Mouse (Mus musculus) ovary, postnatal 14 days (tissue): ENCODE data around the gene Zmym1.
"Not testable (repeated sequence)": the region's sequence is repeated elsewhere in the genome, so short reads cannot be mapped to it uniquely, and the experiment has no call there.

Experiments
- DNase-seq: peaks from one replicate; pipeline ENCODE4 v3.0.0; 2022; ENCODE audit warnings: low spot score

Gene Zmym1

GRCm38 (mm10) chr4:127060585-127061290, at the start of gene Zmym1:
TSS of gene Zmym1 (minus strand) at chr4:127061152.
- DNase-seq = peak; percentile 86

DNA sequence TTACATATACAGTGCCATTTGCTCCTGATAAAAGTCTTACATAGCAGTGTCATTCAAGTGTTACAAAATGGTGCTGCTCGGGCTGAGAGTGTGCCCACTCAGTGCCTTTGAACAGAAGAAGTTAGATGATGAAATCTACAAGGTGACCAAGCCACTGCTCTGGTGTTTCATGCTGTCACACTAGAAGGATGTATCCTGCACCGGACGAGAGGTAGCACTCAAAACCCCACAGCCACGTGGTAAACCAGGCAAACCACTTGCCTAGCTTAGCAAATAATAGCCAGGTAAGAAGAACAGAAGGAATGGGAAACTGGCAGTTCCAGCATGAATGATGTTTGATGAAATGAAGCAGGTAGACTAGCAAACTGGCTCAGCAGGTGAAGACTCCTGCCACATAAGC, 49.6 kb upstream of the Zmym1 start:
- no peak for DNase-seq

GRCm38 (mm10) chr4:127107566-127107965, 46.6 kb upstream of the Zmym1 start:
- DNase-seq = no peak

- not testable (repeated sequence) for DNase-seq
Observed at GRCm38 (mm10) chr4:127099552-127099951, 38.6 kb upstream of the Zmym1 start.

- no peak for DNase-seq
Observed at GRCm38 (mm10) chr4:127095090-127095489, 34.1 kb upstream of the Zmym1 start.

- DNase-seq = no peak
Observed at GRCm38 (mm10) chr4:127091188-127091587, 30.2 kb upstream of the Zmym1 start.

GRCm38 (mm10) chr4:127085761-127086160, 24.8 kb upstream of the Zmym1 start:
- DNase-seq = no peak

GRCm38 (mm10) chr4:127083131-127083530, 22.2 kb upstream of the Zmym1 start:
- no peak for DNase-seq

GRCm38 (mm10) chr4:127080806-127081205, 19.9 kb upstream of the Zmym1 start:
- DNase-seq = no peak

- peak; percentile 90 for DNase-seq
Observed at GRCm38 (mm10) chr4:127076875-127077548, 16.1 kb upstream of the Zmym1 start, which contains the start of gene Zmym6. TSS of gene Zmym6 (plus strand) at chr4:127077383.

- no peak for DNase-seq
Observed at GRCm38 (mm10) chr4:127074915-127075314, 14.0 kb upstream of the Zmym1 start.

DNA sequence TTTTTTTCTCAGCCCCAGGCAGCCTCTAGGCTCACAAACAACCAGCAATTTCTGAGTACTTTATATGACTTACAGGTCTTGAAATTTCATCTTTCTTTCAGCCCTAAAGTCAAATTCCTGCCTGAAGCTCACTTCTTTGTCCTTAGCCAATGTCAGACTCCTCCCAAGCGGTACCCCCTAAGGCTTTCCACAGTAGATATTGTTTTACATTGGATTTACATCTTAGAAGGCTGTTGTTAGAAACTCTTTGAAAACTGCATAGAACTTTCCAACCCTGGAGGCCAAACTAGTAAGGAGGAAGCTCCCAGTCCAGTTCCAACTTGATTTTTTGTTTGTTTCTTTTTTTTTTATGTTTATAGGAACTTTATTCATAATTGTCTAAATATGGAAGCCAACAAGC, 3.1 kb upstream of the Zmym1 start:
- DNase-seq = no peak

DNA sequence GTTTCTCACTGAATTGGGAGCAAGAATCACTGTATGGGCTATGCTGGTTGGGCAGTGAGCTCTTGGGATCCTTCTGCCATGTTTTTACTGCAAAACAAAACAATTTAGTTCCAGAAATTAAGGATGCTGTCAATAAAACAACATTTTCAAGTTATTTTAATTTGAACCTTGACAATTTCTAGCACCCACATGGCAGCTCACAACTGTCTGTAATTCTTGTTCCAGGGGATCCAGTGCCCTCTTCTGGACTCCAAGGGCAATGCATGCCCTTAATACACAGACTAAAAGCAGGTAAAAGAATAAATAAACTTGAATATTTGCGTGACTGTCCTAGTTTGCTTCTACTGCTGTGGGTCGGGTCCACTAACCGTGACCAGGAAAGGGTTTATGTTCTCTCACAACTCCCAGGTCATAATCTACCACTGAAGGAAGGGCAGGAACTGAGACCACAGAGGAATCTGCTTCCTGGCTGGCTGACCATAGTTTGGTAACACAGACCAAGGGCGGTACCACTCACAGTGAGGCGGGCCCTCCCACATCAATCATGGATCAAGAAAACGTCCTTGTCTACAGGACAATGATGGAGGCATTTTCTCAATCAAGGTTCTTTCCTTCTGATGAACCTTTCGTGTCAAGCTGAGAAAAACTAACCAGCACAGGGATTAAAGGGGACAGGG, 6.3 kb downstream of the Zmym1 start:
- no peak for DNase-seq

DNA sequence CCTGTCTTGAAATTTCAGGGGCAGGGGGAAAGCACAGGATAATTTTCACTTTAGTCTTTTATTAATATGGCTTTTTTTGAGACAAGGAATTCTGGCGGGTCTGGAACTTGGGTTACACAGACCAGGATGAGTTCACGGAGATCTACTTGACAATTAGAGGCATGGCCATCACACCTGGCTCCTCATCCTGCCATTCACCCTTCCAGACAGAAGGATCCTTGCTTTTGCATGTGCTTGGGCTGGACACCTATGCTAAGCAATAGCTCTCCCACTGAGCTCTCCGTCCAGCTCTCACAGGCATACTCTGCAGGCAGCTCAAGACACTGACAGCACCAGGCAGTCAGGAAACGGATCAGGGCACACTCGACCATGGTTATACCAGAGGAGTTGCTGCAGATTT, 7.9 kb downstream of the Zmym1 start:
- no peak for DNase-seq

DNA sequence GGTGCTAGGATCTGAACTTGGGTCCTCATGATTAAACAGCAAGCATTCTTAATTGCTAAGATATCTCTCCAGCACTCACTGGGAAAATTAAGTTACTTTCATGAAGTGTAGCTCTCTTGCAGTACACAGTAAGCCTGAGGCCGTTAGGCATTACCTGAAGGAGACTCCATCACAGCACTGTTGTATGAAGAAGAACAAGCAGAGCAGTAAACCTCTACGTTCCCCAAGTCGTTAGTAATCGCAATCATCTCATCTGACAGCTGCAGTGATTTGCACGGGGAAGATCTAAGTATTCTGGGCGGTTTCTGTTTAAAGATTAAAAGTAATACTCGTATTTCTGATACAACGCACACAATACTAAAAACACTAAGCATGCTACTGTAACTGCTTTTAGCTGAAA, 9.8 kb downstream of the Zmym1 start:
- DNase-seq = no peak

DNA sequence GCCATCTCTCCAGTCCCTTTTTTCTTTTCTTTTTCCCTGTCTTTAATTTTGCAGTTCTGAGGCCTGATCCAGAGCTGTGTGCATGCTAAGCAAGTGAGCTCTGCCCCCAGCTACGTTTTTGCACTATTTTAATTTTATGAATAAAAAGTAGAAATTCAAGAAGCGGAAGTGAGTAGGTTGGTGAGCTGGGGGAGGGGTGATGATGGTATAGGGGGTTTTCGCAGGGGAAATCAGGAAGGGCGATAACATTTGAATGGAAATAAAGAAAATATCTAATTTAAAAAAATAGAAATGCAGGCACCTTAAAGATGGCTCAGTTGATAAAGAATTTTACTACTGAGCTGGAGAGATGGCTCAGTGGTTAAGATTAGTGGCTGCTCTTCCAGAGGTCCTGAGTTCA, 17.4 kb downstream of the Zmym1 start:
- DNase-seq = no peak

GRCm38 (mm10) chr4:127039871-127040483, 21.0 kb downstream of the Zmym1 start:
- DNase-seq = no peak

GRCm38 (mm10) chr4:127038828-127039349, 22.1 kb downstream of the Zmym1 start:
- no peak for DNase-seq

DNA sequence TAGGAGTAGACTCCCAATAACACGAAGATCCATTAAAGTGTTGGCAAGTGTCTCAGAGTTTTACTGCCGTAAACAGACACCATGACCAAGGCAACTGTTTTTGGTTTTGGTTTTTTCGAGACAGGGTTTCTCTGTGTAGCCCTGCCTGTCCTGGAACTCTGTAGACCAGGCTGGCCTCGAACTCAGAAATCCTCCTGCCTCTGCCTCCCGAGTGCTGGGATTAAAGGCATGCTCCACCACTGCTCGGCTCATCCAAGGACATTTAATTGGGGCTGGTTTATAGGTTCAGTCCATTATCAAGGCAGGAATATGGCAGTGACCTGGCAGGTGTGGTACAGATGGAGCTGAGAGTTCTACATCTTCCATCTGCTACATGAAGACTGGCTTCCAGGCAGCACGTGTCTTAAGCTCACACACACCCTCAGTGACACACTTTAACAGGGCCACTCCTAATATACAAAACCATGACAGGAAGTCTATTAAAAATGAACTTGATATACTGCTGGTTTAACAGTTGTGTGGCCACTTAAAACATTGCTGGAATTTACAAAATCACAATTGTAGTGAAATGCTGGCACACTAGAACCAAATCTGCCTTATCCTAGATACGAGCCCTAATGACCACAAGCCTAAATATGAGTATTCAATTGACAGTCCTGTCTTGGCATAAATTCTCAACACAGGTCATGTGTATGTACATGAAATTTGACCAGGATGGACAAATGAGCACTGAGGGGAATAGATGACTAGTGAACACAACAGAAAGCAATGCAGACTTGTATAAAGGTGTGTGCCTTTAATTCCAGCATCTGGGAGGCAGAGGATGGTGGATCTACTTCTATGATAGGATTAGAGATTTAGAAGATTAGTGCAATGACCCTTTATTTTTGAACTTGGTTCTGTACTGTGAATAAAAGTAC, 22.8 kb downstream of the Zmym1 start:
- no peak for DNase-seq

DNA sequence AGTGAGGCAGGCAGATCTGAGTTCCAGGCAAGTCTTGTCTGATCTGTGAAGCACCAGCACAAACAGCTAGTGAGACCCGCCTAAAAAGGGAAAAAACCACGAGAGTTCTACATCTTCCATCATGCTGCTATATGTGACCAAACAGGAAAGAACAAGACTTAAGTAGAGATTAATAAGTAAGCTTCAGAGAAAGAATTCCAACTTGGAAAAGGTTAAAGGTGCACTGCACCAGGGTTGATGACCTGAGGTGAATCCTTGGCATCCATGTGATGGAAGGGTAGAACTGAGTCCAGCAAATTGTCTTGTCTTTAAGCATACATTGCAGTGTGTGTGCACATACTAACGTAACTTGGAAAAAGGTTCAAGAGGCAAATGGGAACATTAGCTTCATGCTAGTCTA, 23.8 kb downstream of the Zmym1 start:
- no peak for DNase-seq
